Mouse (Mus musculus): Measurements from ENCODE around the gene Gm20388.

The Gm20388 gene

GRCm38 (mm10) chr8:120119429-120119828, 208.8 kb downstream of the Gm20388 start:
- DNase-seq (ENCODE audit: low read depth, low spot score): no peak

GRCm38 (mm10) chr8:120119931-120120330, 209.3 kb downstream of the Gm20388 start:
- DNase-seq (ENCODE audit: low read depth, low spot score): no peak

- DNase-seq (ENCODE audit: low read depth, low spot score): no peak
These were observed 210.3 kb downstream of the Gm20388 start for GRCm38 (mm10) chr8:120120951-120121350.

GRCm38 (mm10) chr8:120124261-120124660, 213.6 kb downstream of the Gm20388 start:
- no peak for DNase-seq (ENCODE audit: low read depth, low spot score)

GRCm38 (mm10) chr8:120124836-120125389, 214.3 kb downstream of the Gm20388 start:
- DNase-seq (ENCODE audit: low read depth, low spot score): no peak

GRCm38 (mm10) chr8:120126357-120127161, 215.9 kb downstream of the Gm20388 start:
- DNase-seq (ENCODE audit: low read depth, low spot score): no peak

GRCm38 (mm10) chr8:120129547-120129946, 218.9 kb downstream of the Gm20388 start:
- DNase-seq (ENCODE audit: low read depth, low spot score): no peak

GRCm38 (mm10) chr8:120131158-120131557, 220.5 kb downstream of the Gm20388 start:
- no peak for DNase-seq (ENCODE audit: low read depth, low spot score)

GRCm38 (mm10) chr8:120133169-120133568, 222.5 kb downstream of the Gm20388 start:
- DNase-seq (ENCODE audit: low read depth, low spot score): no peak

GRCm38 (mm10) chr8:120135687-120136086, 225.0 kb downstream of the Gm20388 start:
- no peak for DNase-seq (ENCODE audit: low read depth, low spot score)

- DNase-seq (ENCODE audit: low read depth, low spot score): no peak
These were observed 226.0 kb downstream of the Gm20388 start for GRCm38 (mm10) chr8:120136618-120137017.

GRCm38 (mm10) chr8:120138958-120139357, 228.3 kb downstream of the Gm20388 start:
- no peak for DNase-seq (ENCODE audit: low read depth, low spot score)

GRCm38 (mm10) chr8:120140769-120141168, 230.1 kb downstream of the Gm20388 start:
- no peak for DNase-seq (ENCODE audit: low read depth, low spot score)

- no peak for DNase-seq (ENCODE audit: low read depth, low spot score)
These were observed 233.4 kb downstream of the Gm20388 start for GRCm38 (mm10) chr8:120143911-120144651.

- DNase-seq (ENCODE audit: low read depth, low spot score): no peak
These were observed 234.1 kb downstream of the Gm20388 start for GRCm38 (mm10) chr8:120144652-120145301.

GRCm38 (mm10) chr8:120146051-120146450, 235.4 kb downstream of the Gm20388 start:
- no peak for DNase-seq (ENCODE audit: low read depth, low spot score)

- DNase-seq (ENCODE audit: low read depth, low spot score): no peak
These were observed 239.4 kb downstream of the Gm20388 start for GRCm38 (mm10) chr8:120150028-120150427.

GRCm38 (mm10) chr8:120151151-120151550, 240.5 kb downstream of the Gm20388 start:
- DNase-seq (ENCODE audit: low read depth, low spot score): no peak

- DNase-seq (ENCODE audit: low read depth, low spot score): no peak
These were observed 242.0 kb downstream of the Gm20388 start for GRCm38 (mm10) chr8:120152636-120153035.

- no peak for DNase-seq (ENCODE audit: low read depth, low spot score)
These were observed 249.7 kb downstream of the Gm20388 start for GRCm38 (mm10) chr8:120160366-120160765.

- no peak for DNase-seq (ENCODE audit: low read depth, low spot score)
These were observed 251.2 kb downstream of the Gm20388 start for GRCm38 (mm10) chr8:120161658-120162403.

Data from CD4-positive helper T cell, adult 2 months (primary cell).